Mouse (Mus musculus) thymus, postnatal 4 days (tissue): ENCODE data around the gene Scmh1.
"Not testable (repeated sequence)": the region's sequence is repeated elsewhere in the genome, so short reads cannot be mapped to it uniquely, and the experiment has no call there.

Source experiments
- DNase-seq: peaks from one replicate; pipeline ENCODE4 v3.0.0; 2021

The Scmh1 gene

GRCm38 (mm10) chr4:120405144-120405805 is at the start of gene Scmh1:
TSS of gene Scmh1 (plus strand) at chr4:120405281.
- DNase-seq, result peak; percentile 92

GRCm38 (mm10) chr4:120360011-120360521 is 45.0 kb upstream of the Scmh1 start:
- DNase-seq, result no peak

DNA sequence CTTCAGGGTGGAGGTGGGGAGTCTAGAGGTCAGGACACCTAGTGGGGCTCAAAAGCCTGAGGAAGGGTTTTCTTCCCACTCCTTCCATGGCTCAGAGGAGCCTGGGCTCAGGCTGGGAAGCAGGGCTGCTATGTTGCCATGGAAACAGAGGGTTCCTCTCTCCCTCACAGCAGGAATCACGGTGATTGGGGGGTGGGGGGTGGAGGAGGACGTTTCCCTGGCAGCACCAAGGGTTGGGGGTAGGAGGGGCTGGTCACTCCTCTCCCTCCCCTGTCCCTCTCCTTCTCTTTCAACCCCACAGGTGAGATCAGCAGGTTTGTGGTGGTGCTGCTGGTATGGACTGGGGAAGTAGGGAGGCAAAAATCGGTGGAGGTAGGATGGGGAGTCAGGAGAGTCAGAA is 40.4 kb upstream of the Scmh1 start:
- no peak for DNase-seq

- DNase-seq, result no peak
Measured at GRCm38 (mm10) chr4:120365456-120365855, 39.6 kb upstream of the Scmh1 start.

- no peak for DNase-seq
Measured at GRCm38 (mm10) chr4:120368031-120368430, 37.0 kb upstream of the Scmh1 start.

GRCm38 (mm10) chr4:120368663-120369062 is 36.4 kb upstream of the Scmh1 start:
- DNase-seq, result peak; percentile 78

DNA sequence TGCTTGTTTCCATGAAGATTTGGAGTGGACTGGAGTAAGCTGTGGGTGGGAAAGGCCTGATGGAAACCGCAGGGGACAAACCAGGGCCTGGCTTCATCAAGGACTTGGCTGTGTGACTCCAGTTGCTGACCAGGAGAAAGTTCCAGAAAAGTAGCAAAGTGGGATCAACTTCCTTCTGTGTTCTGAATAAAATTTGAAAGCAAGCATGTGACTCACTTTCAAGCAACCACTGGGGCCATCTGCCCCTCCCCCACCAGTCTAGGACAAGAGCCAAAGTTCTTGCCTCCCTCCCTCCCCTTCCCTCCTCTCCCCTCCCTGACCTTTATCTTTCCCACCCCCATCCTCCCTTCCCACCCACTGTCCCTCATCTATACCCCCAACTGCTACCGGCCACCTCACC is 35.9 kb upstream of the Scmh1 start:
- DNase-seq, result no peak

GRCm38 (mm10) chr4:120369861-120370366 is 35.2 kb upstream of the Scmh1 start:
- no peak for DNase-seq

DNA sequence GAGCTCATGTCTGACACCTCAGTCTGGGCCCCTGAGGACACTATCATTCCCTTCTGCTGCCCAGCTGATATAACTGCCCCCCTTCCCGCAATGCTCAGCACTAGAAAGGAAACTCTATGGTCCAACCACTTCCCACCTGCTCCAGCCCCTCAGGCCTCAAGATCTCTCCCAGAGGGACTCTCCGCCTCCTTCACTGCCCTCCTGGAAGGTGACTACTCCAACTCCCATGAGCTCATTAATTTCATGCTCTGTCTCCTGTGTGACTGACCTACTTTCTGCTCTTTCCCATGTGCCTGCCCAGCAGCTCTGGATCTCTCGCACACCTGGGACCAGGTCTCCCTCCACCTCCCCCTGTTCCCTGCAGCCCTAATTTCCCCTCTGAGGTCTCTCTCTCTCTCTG is 32.2 kb upstream of the Scmh1 start:
- no peak for DNase-seq

DNA sequence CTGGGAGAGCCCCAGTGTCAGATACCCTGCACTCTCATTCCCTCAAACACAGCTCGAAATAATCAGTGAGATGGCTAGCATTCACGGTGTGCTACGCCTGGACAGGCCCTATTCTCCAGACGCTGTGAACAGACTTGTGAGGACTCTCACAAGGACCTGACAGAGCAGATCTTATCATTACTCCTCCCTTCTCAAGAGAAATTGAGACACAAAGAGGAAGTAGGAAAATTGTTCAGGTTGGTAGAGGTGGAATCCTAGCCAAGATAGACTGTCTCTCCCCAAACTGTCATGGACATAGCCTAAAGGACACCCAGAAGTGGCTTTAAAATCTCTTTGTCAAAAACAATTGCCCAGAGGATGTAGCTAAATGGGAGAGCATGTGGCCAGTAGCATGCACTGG is 31.3 kb upstream of the Scmh1 start:
- no peak for DNase-seq

- DNase-seq, result peak; percentile 44
Measured at GRCm38 (mm10) chr4:120380811-120381391, 24.2 kb upstream of the Scmh1 start.

DNA sequence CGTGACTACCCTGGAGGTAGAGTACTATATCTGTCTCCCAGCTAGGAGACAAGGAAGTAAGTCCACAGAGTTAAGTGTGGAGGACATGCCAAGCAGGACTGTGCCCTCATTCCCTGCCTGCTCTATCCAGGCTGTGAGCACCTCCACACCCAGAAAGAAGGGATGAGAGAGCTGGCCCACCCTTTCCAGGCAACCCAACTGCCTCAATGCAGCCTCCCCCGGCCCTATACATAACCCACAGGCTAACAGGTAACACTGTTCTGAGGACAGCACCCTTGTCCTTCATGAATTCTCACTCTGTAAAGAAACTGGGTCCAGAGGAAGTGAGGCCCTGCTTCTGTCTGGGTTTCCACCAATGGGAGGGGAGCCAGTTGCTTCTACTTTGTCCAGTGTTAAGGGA is 19.6 kb upstream of the Scmh1 start:
- DNase-seq, result no peak

DNA sequence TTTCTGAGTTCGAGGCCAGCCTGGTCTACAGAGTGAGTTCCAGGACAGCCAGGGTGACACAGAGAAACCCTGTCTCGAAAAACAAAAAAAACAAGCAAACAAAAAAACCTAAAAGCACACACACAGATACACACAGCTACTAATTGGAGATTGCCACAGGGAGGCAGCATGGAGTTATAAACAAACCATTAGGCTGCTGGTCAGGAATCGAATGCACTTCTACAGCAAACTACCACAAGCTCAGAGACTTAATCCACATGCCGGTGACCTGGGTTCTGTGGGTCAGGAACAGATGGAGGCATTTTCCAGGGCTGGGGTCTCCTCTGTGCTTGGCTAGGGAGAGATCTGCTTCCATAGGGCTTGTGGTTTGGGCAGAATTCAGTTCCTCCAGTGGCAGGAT is 17.6 kb upstream of the Scmh1 start:
- DNase-seq, result peak; percentile 24

GRCm38 (mm10) chr4:120387968-120388367 is 17.1 kb upstream of the Scmh1 start:
- DNase-seq, result no peak

- no peak for DNase-seq
Measured at GRCm38 (mm10) chr4:120388998-120389542, 16.0 kb upstream of the Scmh1 start.

DNA sequence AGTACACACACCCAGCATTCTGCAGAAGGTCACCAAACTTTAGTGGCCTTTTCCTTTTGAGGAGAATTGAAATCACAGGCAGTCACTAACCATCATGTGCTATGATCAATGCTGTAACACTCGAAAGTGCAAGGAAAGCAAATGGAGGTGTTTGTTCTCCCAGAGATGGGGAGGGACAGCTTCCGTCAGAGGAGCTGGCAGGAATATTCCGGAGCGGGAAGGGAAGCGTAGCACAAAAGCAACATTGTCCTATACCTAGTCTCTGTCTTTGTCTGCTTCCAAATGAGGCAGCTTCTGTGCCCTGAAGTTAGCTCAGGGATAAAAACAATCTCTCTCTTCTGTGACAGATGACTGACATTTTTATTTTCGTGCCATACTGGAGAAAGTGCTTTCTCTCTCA is 15.5 kb upstream of the Scmh1 start:
- DNase-seq, result no peak

- DNase-seq, result no peak
Measured at GRCm38 (mm10) chr4:120391591-120391990, 13.5 kb upstream of the Scmh1 start.

GRCm38 (mm10) chr4:120392341-120392740 is 12.7 kb upstream of the Scmh1 start:
- no peak for DNase-seq

- no peak for DNase-seq
Measured at GRCm38 (mm10) chr4:120392748-120393147, 12.3 kb upstream of the Scmh1 start.

GRCm38 (mm10) chr4:120400251-120400650 is 4.8 kb upstream of the Scmh1 start:
- no peak for DNase-seq

GRCm38 (mm10) chr4:120402105-120402504 is 3.0 kb upstream of the Scmh1 start:
- DNase-seq, result not testable (repeated sequence)

GRCm38 (mm10) chr4:120404247-120404646 is 834 bp upstream of the Scmh1 start:
- no peak for DNase-seq

DNA sequence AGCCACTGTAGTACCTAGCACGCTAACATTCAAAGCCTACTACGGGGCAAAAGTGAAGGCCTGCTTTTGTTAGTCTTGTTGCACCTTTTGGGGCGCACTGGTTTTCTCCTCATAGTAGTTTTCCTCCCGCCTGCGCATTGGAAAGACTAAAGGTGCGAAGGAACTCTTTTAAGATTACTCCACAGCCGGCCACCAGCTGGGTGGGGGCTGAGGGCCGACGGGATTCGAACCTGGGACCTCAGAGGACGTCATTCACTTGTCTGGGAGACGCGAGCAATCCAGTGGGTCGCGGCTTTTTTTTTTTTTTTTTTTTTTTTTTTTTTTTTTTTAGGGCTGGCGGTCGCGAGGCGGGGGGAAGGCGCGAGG is 320 bp upstream of the Scmh1 start:
- no peak for DNase-seq
